Mouse (Mus musculus) embryonic fibroblast, embryonic 13.5 days (primary cell): ENCODE measurements around the gene Dhx36. TPM values are rescaled to one million over a fixed set of nuclear protein-coding genes. Genes with fewer than 3 reads are reported as not detected.
A peak's percentile ranks its signal among the peaks of the same experiment; 100 is the strongest.

Experiments used
- H3K27ac ChIP-seq: 2 replicates; pipeline ENCODE4 v1.5.1; 2012; ENCODE audit warnings: low read length, control low read depth, inconsistent platforms; ENCODE audit not compliant: insufficient read depth
- H3K4me1 ChIP-seq: 2 replicates; pipeline ENCODE4 v1.6.1; 2011; ENCODE audit warnings: low read length; ENCODE audit not compliant: control insufficient read depth, insufficient read depth
- H3K4me3 ChIP-seq: 2 replicates; pipeline ENCODE4 v1.5.1; 2011; ENCODE audit warnings: mild to moderate bottlenecking, control low read depth, low read length; ENCODE audit not compliant: insufficient read depth
- CTCF ChIP-seq: IDR thresholded peaks from 2 replicates; pipeline ENCODE4 v1.5.1; 2011; ENCODE audit warnings: mild to moderate bottlenecking, control low read depth, low read length, moderate library complexity, borderline replicate concordance; ENCODE audit not compliant: insufficient read depth
- POLR2A ChIP-seq: IDR thresholded peaks from 2 replicates; pipeline ENCODE4 v1.6.1; 2011; ENCODE audit warnings: low read depth, mild to moderate bottlenecking, control low read depth, low read length, moderate library complexity
- polyA plus RNA-seq: library from polyadenylated mRNA; stranded (reverse); fragments of >200 nt; gene quantifications from 2 replicates; pipeline ENCODE4 v1.2.4, GENCODE M21; 2011; ENCODE audit warnings: low read depth; ENCODE audit not compliant: missing spikeins, insufficient read length

Dhx36 gene
- polyA plus RNA-seq: 45.8 and 50.8 TPM in 2 replicates

DNA sequence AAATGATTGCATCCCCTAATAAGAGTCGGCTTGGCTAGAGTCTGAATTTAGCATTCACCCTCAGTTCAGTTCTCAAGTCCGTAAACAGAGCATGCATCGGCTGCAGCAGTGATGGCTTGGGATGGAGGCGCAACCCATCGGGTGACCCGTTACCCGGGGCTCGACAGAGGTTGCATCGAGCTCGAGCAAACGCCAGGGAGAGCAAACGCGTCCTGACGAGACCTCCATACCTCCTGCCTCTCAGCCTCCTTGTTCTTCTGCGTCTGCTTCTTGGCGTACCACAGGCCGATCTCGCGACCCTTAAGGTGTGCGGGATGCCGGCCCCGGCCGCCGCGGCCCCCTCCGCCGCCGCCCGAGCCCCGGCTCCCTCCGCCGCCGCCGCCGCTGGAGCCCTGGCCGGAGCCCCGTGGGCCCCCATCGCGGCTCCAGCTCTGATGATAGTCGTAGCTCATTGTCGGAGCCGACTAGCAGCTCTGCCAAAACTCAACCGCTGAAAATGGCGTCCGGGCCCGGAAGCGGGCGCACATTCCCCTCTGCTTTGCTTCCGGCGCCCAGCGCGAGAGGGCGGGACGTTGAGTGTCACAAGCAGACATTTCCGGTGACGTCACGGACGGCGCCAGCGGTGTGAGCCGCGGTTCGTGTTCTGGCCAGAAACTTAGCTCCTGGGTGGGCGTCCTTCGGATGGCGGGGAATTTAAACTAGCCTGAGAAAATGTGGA, at the start of gene Dhx36:
TSS of gene Dhx36 (minus strand) at position 517 of the 718 bp plus-strand sequence.
- Histone ChIP-seq H3K4me3 (peak within 1 kb of the TSS; percentile 78), H3K4me1 (no peaks in the 10 kb centered on the region), H3K27ac (no peak within 1 kb of the TSS)
- TF ChIP-seq CTCF (no peak), POLR2A (peak; percentile 47)

DNA sequence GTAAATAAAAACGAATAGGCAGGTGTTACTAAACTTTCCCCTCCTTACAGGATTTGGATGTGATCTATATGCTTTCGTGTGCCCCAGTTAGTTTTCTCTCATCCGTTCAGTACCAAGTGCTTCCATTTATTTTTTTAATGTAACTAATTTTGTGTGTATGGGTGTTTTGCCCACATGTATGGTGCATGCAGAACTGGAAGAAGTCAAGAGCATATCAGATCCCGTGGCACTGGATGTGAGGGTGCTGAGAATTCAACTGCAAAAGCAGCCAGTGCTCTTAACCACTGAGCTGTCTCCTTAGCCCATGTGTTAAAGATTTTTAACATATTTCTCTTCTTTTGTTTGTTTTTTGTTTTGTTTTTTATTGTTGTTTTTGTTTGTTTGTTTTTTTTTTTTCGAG, 20.8 kb upstream of the Dhx36 start:
- no peak overlapping the region for H3K27ac ChIP-seq
- TF ChIP-seq CTCF (no peak), POLR2A (no peak)
- no peaks in the 10 kb centered on the region for H3K4me1 ChIP-seq

DNA sequence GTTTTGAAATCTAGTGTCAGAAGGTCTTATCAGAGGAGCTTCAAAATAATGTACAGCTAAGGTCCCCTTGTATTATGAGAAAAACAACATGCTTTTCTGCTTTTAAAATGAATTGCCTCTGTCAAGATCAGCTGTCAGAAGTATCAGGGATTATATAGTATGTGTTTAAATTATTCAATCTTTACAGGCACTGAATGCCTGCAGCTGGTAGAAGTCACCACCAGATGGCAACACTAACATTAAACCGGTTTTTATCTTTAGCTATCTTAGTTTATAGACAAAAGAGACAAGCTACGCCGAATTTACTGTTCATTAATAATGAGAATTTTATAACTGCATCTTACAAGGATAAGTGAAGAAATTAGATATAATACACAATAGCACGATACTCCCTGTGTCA, 20.4 kb upstream of the Dhx36 start:
- H3K27ac ChIP-seq: no peak overlapping the region
- H3K4me1 ChIP-seq: no peaks in the 10 kb centered on the region
- TF ChIP-seq CTCF: no peak
- TF ChIP-seq POLR2A: no peak
- no peak overlapping the region for H3K4me3 ChIP-seq

More for the DNA sequence above, 20.8 kb upstream of the Dhx36 start:
- no peak overlapping the region for H3K4me3 ChIP-seq

DNA sequence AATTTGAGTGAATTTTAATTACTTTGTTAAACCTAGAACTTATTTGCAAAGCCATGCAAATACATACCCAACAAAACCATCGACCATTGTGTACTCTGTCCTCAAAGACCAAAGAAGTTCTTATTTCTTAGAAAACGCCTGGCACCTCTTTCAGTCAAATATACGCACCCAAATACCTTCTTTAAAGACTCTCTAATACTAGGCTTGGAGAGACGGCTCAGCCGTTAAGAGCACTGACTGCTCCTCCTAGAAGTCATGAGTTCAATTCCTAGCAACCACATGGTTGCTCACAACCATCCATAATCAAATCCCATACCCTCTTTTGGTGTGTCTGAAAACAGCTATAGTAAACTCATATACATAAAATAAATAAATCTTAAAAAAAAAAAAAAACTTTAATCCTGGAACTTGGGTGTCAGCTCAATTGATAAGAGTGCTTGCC, 423 bp upstream of the Dhx36 start:
- no peak for TF ChIP-seq POLR2A
- no peak for TF ChIP-seq CTCF
- Histone ChIP-seq H3K27ac (no peak overlapping the region), H3K4me1 (no peaks in the 10 kb centered on the region), H3K4me3 (peak overlapping the region; percentile 7; the same call in 1 of the 2 replicates)

DNA sequence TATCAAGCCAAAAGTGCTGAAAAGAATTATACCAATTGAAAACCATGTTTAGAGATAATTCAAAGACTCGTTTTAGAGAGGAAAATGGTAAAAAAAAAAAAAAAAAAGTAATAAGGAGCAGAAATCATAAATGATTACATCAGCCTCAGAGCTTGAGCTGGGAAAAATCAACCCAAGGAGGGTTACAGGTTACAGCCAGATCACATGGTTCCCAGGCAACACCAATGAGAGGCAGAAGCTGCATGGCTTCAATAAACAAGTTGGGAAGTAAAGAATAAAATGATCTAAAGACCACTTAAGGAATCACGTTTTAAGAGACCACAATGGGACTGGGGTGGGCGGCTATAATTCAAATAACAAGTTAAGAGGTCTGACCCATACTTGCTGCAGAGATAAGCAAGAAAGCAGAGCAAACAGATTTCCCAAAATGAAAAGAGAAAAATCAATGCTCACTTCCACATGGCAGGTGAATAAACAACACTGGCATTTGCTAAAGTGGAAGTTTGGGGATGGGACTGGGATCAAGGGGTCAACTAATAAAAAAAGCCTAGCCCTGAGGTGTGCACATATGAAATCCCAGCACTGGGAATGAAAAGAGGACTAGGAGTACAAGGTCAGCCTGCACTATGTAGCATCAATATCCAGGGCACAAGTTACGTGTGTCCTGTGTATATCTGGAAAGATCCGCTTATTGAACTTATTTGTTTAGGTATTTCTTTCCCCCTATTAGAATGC, 1.5 kb downstream of the Dhx36 start:
- Histone ChIP-seq H3K4me1 (no peaks in the 10 kb centered on the region), H3K4me3 (peak overlapping the region; percentile 78), H3K27ac (no peak overlapping the region)
- TF ChIP-seq CTCF: no peak
- no peak for TF ChIP-seq POLR2A

DNA sequence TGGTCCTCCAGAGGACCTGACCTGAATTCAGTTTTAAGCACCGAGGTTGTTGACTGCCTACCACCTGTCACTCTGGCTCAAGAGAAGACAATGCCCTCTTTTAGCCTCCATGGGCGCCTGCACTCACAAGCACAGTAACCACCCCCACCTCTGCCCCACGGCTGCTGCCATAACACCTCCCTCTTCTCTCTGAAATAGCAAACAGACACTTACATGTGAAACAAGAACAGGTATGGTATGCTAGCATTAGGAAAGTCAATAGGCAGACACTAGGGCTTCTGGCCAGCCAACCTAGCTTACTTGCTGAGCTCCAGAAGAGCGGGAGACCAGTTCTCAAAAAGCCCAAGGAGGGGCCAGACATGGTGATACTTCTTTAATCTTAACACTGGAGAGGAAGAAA, 7.5 kb downstream of the Dhx36 start:
- TF ChIP-seq CTCF (no peak), POLR2A (no peak)
- no peak overlapping the region for H3K27ac ChIP-seq
- H3K4me3 ChIP-seq: no peak overlapping the region
- no peaks in the 10 kb centered on the region for H3K4me1 ChIP-seq

DNA sequence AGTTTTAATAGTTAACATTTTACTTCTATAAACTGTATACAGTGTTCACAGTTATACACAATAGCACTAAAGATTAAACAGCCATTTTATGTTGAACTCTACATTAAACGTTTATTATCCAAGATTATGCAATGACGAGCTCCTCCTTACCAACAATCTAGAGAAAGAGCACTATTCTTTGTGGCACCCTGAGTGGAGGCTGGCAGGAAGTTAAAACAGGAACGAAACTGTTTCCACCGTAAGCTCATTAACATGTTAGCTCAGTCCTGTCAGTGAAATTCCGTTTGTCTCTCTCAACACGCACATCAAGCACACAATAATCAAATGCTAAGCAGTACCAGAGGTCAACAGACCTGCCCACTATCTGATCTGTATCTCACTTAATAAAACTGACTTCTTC, 14.2 kb downstream of the Dhx36 start:
- TF ChIP-seq CTCF: no peak
- no peak for TF ChIP-seq POLR2A
- H3K27ac ChIP-seq: no peak overlapping the region
- H3K4me1 ChIP-seq: no peaks in the 10 kb centered on the region
- no peak overlapping the region for H3K4me3 ChIP-seq

DNA sequence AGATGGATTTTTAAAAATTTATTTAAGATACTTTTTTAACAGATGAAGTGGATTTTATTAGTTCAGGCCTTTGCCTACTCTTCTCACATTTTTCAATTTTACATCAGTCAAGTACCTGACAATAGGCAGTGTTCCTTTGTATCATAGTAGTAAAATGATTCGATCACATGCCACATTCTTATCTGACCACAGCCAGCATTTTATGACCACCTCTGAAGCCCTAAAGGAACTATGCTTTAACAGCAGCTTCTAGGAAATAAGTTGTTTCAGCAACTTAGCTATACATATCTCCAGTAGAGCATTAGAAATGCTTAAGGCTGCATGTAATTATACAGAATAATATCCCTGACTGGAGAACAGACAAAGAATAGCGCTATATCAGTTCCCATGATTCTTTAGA, 22.5 kb downstream of the Dhx36 start:
- Histone ChIP-seq H3K4me3 (no peak overlapping the region), H3K27ac (no peak overlapping the region), H3K4me1 (no peaks in the 10 kb centered on the region)
- TF ChIP-seq POLR2A: no peak
- no peak for TF ChIP-seq CTCF

DNA sequence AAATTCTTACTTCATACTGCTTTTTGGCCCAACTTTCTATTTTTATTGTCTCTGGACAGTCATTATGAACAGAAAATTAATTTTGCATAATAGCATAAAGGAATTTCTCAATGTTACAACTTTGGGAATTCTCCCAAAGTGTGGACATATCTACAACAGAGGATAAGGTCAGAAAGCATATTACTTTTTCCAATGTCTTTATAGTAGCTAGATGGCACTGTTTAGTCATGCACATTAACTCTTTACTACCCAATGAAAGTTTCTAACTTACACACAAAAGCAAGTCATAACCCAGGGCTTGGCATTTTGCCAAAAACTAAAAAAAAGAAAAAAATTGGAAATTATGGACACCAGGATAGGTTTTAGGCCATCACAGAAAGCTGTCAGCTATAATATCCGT, 36.6 kb downstream of the Dhx36 start:
- Histone ChIP-seq H3K27ac (no peak overlapping the region), H3K4me1 (no peaks in the 10 kb centered on the region), H3K4me3 (no peak overlapping the region)
- TF ChIP-seq POLR2A (no peak), CTCF (no peak)

DNA sequence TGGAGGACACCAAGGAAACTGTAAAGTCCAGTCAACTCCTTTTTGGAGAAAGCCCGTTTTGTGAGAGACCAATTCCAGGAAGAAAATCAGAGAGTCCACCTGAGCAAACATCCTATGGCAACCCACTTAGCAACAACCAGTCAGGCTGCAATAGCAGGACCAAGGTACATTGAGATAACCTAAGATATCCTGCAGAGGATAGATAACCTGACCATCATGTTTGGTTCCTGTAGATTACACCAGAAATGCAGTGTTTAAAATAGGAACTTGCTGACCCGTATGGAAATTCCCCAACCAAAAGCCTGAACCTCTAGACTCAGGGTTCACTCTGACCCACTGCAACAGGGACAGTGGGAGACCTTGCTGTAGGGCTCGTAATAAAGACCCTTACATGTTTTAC, 42.5 kb downstream of the Dhx36 start:
- TF ChIP-seq POLR2A: no peak
- no peak for TF ChIP-seq CTCF
- no peaks in the 10 kb centered on the region for H3K4me1 ChIP-seq
- no peak overlapping the region for H3K4me3 ChIP-seq
- no peak overlapping the region for H3K27ac ChIP-seq
